Mouse (Mus musculus) midbrain, embryonic 10.5 days (tissue): Measurements from ENCODE around the gene Mat1a. TPM values are rescaled to one million over a fixed set of nuclear protein-coding genes. Genes with fewer than 3 reads are reported as not detected.

Experiments
- DNase-seq: peaks from one replicate; pipeline ENCODE4 v3.0.0-alpha.2; 2017; ENCODE audit warnings: low spot score
- H3K27ac ChIP-seq: fragments of 300-500 bp; sonication (generic); replicated peaks from 2 replicates; pipeline ENCODE4 v1.5.1; 2016; ENCODE audit warnings: mild to moderate bottlenecking
- H3K27me3 ChIP-seq: fragments of 300-500 bp; sonication (generic); 2 replicates; pipeline ENCODE4 v1.6.1; 2016; ENCODE audit warnings: low read depth, mild to moderate bottlenecking; ENCODE audit not compliant: poor library complexity, severe bottlenecking
- H3K36me3 ChIP-seq: fragments of 300-500 bp; sonication (generic); 2 replicates; pipeline ENCODE4 v1.6.1; 2016; ENCODE audit warnings: mild to moderate bottlenecking, moderate library complexity
- H3K4me1 ChIP-seq: fragments of 300-500 bp; sonication (generic); 2 replicates; pipeline ENCODE4 v1.6.1; 2016
- H3K4me3 ChIP-seq: fragments of 300-500 bp; sonication (generic); 2 replicates; pipeline ENCODE4 v1.5.1; 2016; ENCODE audit warnings: mild to moderate bottlenecking, moderate library complexity
- H3K9me3 ChIP-seq: fragments of 300-500 bp; sonication (generic); replicated peaks from 2 replicates; pipeline ENCODE4 v1.6.1; 2016; ENCODE audit warnings: mild to moderate bottlenecking
- WGBS: fragments of 180-500 bp; shearing (Covaris S2); methylation state at CpG from one replicate; pipeline ENCODE4 v1.1.7; 2016; 5-methylcytosine and 5-hydroxymethylcytosine counted together
- polyA plus RNA-seq: library from polyadenylated mRNA; unstranded; fragments of >200 nt; fragmentation: Nextera tagmentation; extraction: Ambion mirVana; gene quantifications from 2 replicates; pipeline ENCODE4 v1.2.1, GENCODE M21; 2016

Mat1a gene
- polyA plus RNA-seq = not detected in 2 replicates

GRCm38 (mm10) chr14:41104853-41105444 lies at the start of gene Mat1a:
TSS of gene Mat1a (plus strand) at chr14:41105035.
- Histone ChIP-seq H3K4me3 (no peak within 1 kb of the TSS), H3K27me3 (no peaks in the 10 kb centered on the region), H3K4me1 (no peaks in the 10 kb centered on the region), H3K9me3 (no peaks in the 10 kb centered on the region), H3K27ac (no peak within 1 kb of the TSS), H3K36me3 (no peaks in the 10 kb centered on the region)
- 72% methylated on average over 10 of the region's 10 CpGs for WGBS
- DNase-seq = no peak

- DNase-seq = no peak
- Histone ChIP-seq H3K27ac (no peak overlapping the region), H3K27me3 (no peaks in the 10 kb centered on the region), H3K4me1 (no peaks in the 10 kb centered on the region), H3K4me3 (no peak overlapping the region), H3K9me3 (no peaks in the 10 kb centered on the region), H3K36me3 (no peaks in the 10 kb centered on the region)
- 41% methylated on average over 2 of the region's 2 CpGs for WGBS
These were observed 39.7 kb upstream of the Mat1a start for GRCm38 (mm10) chr14:41065168-41065567.

- Histone ChIP-seq H3K4me3 (no peak overlapping the region), H3K27me3 (no peaks in the 10 kb centered on the region), H3K27ac (no peak overlapping the region), H3K9me3 (no peaks in the 10 kb centered on the region), H3K4me1 (no peaks in the 10 kb centered on the region), H3K36me3 (no peaks in the 10 kb centered on the region)
- 6% methylated on average over 1 of the region's 1 CpGs for WGBS
- DNase-seq = no peak
These were observed 38.4 kb upstream of the Mat1a start for GRCm38 (mm10) chr14:41066416-41066815.

- no peaks in the 10 kb centered on the region; the same call in 1 of the 2 replicates for H3K27me3 ChIP-seq
- no peaks in the 10 kb centered on the region for H3K9me3 ChIP-seq
- H3K4me1 ChIP-seq = peaks cover 8% of the 10 kb centered on the region
- no peak within 1 kb of the TSS for H3K4me3 ChIP-seq
- no peak for DNase-seq
- no peak within 1 kb of the TSS for H3K27ac ChIP-seq
- no peaks in the 10 kb centered on the region for H3K36me3 ChIP-seq
These were observed 35.7 kb upstream of the Mat1a start, which contains the start of gene Dydc2 for GRCm38 (mm10) chr14:41069108-41069507. TSS of gene Dydc2 (minus strand) at chr14:41069208.

- WGBS = 84% methylated on average over 3 of the region's 3 CpGs
- Histone ChIP-seq H3K4me1 (peaks cover 8% of the 10 kb centered on the region), H3K4me3 (no peak overlapping the region), H3K9me3 (no peaks in the 10 kb centered on the region), H3K27me3 (no peaks in the 10 kb centered on the region; the same call in 1 of the 2 replicates), H3K27ac (no peak overlapping the region), H3K36me3 (no peaks in the 10 kb centered on the region)
- DNase-seq = no peak
These were observed 34.5 kb upstream of the Mat1a start for GRCm38 (mm10) chr14:41070343-41070742.

GRCm38 (mm10) chr14:41072229-41072943 lies 32.4 kb upstream of the Mat1a start, which contains the start of gene Dydc1:
TSS of gene Dydc1 (plus strand) at chr14:41072911.
- 14% methylated on average over 23 of the region's 23 CpGs for WGBS
- peak within 1 kb of the TSS; percentile 57 for H3K4me3 ChIP-seq

GRCm38 (mm10) chr14:41072944-41073275 lies 31.9 kb upstream of the Mat1a start:
- WGBS = 3% methylated on average over 8 of the region's 8 CpGs
- Histone ChIP-seq H3K27ac (no peak overlapping the region; the same call in 1 of the 2 replicates), H3K36me3 (no peaks in the 10 kb centered on the region), H3K4me3 (peak overlapping the region; percentile 57), H3K27me3 (no peaks in the 10 kb centered on the region; the same call in 1 of the 2 replicates), H3K4me1 (peaks cover 8% of the 10 kb centered on the region), H3K9me3 (no peaks in the 10 kb centered on the region)
- no peak for DNase-seq

More at GRCm38 (mm10) chr14:41072229-41072943, 32.4 kb upstream of the Mat1a start, which contains the start of gene Dydc1:
- Histone ChIP-seq H3K27ac (no peak within 1 kb of the TSS; the same call in 1 of the 2 replicates), H3K27me3 (no peaks in the 10 kb centered on the region; the same call in 1 of the 2 replicates), H3K36me3 (no peaks in the 10 kb centered on the region), H3K9me3 (no peaks in the 10 kb centered on the region), H3K4me1 (peaks cover 8% of the 10 kb centered on the region)
- DNase-seq = peak; percentile 70

- Histone ChIP-seq H3K27me3 (no peaks in the 10 kb centered on the region), H3K9me3 (no peaks in the 10 kb centered on the region), H3K4me1 (peaks cover 10% of the 10 kb centered on the region; the same call in 1 of the 2 replicates), H3K4me3 (no peak overlapping the region), H3K27ac (no peak overlapping the region), H3K36me3 (no peaks in the 10 kb centered on the region)
- WGBS = 91% methylated on average over 2 of the region's 2 CpGs
- no peak for DNase-seq
These were observed 22.4 kb upstream of the Mat1a start for GRCm38 (mm10) chr14:41082408-41082807.

GRCm38 (mm10) chr14:41087509-41087908 lies 17.3 kb upstream of the Mat1a start:
- Histone ChIP-seq H3K27ac (no peak overlapping the region), H3K4me3 (no peak overlapping the region), H3K36me3 (no peaks in the 10 kb centered on the region), H3K4me1 (no peaks in the 10 kb centered on the region), H3K9me3 (no peaks in the 10 kb centered on the region), H3K27me3 (no peaks in the 10 kb centered on the region)
- DNase-seq = no peak
- 74% methylated on average over 1 of the region's 1 CpGs for WGBS

- H3K9me3 ChIP-seq = no peaks in the 10 kb centered on the region
- no peaks in the 10 kb centered on the region for H3K27me3 ChIP-seq
- H3K4me1 ChIP-seq = no peaks in the 10 kb centered on the region
- H3K4me3 ChIP-seq = no peak overlapping the region
- no peaks in the 10 kb centered on the region for H3K36me3 ChIP-seq
- DNase-seq = no peak
- WGBS = 48% methylated on average over 8 of the region's 8 CpGs
- no peak overlapping the region for H3K27ac ChIP-seq
These were observed 14.1 kb upstream of the Mat1a start for GRCm38 (mm10) chr14:41090777-41091176.

- no peak for DNase-seq
- Histone ChIP-seq H3K4me3 (no peak overlapping the region), H3K27me3 (no peaks in the 10 kb centered on the region), H3K36me3 (no peaks in the 10 kb centered on the region), H3K27ac (no peak overlapping the region), H3K4me1 (no peaks in the 10 kb centered on the region), H3K9me3 (no peaks in the 10 kb centered on the region)
- 73% methylated on average over 1 of the region's 1 CpGs for WGBS
These were observed 10.7 kb upstream of the Mat1a start for GRCm38 (mm10) chr14:41094114-41094513.

- 84% methylated on average over 3 of the region's 3 CpGs for WGBS
- DNase-seq = no peak
- H3K27ac ChIP-seq = no peak overlapping the region
- no peaks in the 10 kb centered on the region for H3K9me3 ChIP-seq
- H3K4me3 ChIP-seq = no peak overlapping the region
- H3K4me1 ChIP-seq = no peaks in the 10 kb centered on the region
- H3K36me3 ChIP-seq = no peaks in the 10 kb centered on the region
- H3K27me3 ChIP-seq = no peaks in the 10 kb centered on the region
These were observed 8.5 kb upstream of the Mat1a start for GRCm38 (mm10) chr14:41096296-41096860.

GRCm38 (mm10) chr14:41098726-41099125 lies 6.1 kb upstream of the Mat1a start:
- no peak for DNase-seq
- Histone ChIP-seq H3K36me3 (no peaks in the 10 kb centered on the region), H3K27ac (no peak overlapping the region), H3K4me1 (no peaks in the 10 kb centered on the region), H3K9me3 (no peaks in the 10 kb centered on the region), H3K4me3 (no peak overlapping the region), H3K27me3 (no peaks in the 10 kb centered on the region)
- WGBS = 95% methylated on average over 1 of the region's 1 CpGs
